Mouse (Mus musculus): Measurements from ENCODE around the gene Hist1h1d. TPM values are rescaled to one million over a fixed set of nuclear protein-coding genes. Genes with fewer than 3 reads are reported as not detected.

The Hist1h1d gene
- polyA plus RNA-seq, 1 experiment from 2014 or later: 0.87 TPM

DNA sequence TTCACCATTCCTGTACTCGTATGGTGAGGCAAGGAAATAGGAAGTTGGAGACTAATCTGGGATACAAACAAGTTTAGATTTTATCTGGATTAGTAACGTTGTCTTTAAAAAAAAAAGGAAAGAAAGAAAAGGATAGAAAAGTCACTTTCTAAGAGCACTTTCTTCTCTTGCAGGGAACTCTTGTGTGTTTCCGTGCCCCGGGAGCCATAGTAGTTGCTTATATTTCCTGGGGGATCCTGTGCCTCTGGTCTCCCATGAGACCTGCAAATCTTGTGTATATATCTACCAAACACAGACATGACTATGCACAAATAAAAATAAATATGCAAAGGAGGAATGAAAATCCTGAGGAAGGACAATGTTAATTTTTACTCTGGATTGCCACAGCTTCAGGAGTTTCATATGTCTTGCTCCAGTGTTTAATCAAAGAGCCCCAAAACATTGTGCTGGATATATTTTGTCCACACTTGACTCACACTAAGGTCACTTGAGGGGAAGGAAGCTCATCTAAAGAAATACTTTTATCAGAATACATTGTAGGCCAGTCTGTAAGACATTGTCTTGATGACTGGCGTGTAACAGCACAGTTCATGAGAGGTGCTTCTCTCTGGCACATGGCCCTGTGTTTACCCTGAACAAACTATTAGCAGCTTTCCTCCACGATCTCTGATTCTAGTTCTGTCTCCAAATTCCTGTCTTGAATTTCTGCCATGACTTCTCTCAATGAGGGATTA, 24.0 kb downstream of the Hist1h1d start:
- WGBS: 48% methylated on average over 6 of the region's 6 CpGs
- no peak for DNase-seq (ENCODE audit: low spot score)

DNA sequence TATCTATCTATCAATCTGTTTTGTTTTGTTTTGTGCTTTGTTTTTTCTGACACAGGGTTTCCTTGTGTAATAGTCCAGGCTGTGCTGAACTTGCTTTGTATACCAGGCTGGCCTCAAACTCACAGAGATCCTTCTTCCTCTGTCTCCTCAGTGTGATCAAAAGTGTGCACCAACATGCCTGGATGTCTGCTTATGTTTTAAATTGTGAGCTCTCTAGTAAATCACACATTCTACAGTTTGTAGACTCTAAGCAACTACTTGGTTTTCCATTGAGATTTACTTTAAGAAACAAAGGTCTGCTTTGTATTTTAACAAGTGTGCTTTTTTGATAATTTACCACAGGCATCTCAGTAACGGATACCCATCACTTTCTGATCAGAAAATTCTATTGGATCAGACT, 24.8 kb downstream of the Hist1h1d start:
- H3K27me3 ChIP-seq (ENCODE audit: control insufficient read depth, insufficient read depth, low read length): no peaks in the 10 kb centered on the region
- DNase-seq (ENCODE audit: low spot score) (no peak), ATAC-seq (replicated peaks; ENCODE audit: low FRiP score) (no peak)
- H3K4me3 ChIP-seq (ENCODE audit: low read depth, low read length): no peak overlapping the region
- no peaks in the 10 kb centered on the region for H3K9me3 ChIP-seq (ENCODE audit: control insufficient read depth, low read length)
- no peaks in the 10 kb centered on the region for H3K36me3 ChIP-seq (ENCODE audit: control insufficient read depth, insufficient read depth, low read length)
- H3K9ac ChIP-seq (ENCODE audit: low read length): no peak overlapping the region
- peak overlapping the region; percentile 50; the same call in 1 of the 2 replicates for H3K27ac ChIP-seq (ENCODE audit: low read depth, low read length)
- H3K4me2 ChIP-seq (ENCODE audit: low read depth, low read length, severe bottlenecking): no peak overlapping the region
- H3K4me1 ChIP-seq (replicated peaks; ENCODE audit: control insufficient read depth, insufficient read depth, low read length): peaks cover 3% of the 10 kb centered on the region; the same call in 1 of the 2 replicates
- 90% methylated on average over 1 of the region's 1 CpGs for WGBS

More for the DNA sequence above, 24.0 kb downstream of the Hist1h1d start:
- Histone ChIP-seq H3K4me2 (ENCODE audit: low read depth, low read length, severe bottlenecking) (peak overlapping the region; percentile 65), H3K9me3 (ENCODE audit: control insufficient read depth, low read length) (no peaks in the 10 kb centered on the region), H3K9ac (ENCODE audit: low read length) (peak overlapping the region; percentile 80), H3K36me3 (ENCODE audit: control insufficient read depth, insufficient read depth, low read length) (no peaks in the 10 kb centered on the region), H3K27ac (ENCODE audit: low read depth, low read length) (peak overlapping the region; percentile 95), H3K4me1 (replicated peaks; ENCODE audit: control insufficient read depth, insufficient read depth, low read length) (peaks cover 3% of the 10 kb centered on the region; the same call in 1 of the 2 replicates), H3K4me3 (ENCODE audit: low read depth, low read length) (peak overlapping the region; percentile 45), H3K27me3 (ENCODE audit: control insufficient read depth, insufficient read depth, low read length) (no peaks in the 10 kb centered on the region)
- no peak for ATAC-seq (replicated peaks; ENCODE audit: low FRiP score)

GRCm38 (mm10) chr13:23581408-23582218, 28.6 kb downstream of the Hist1h1d start, which contains the start of gene Hist1h4d:
Gene Hist1h4d, plus strand, starts transcription at chr13:23581598.
- no peaks in the 10 kb centered on the region for H3K27me3 ChIP-seq (ENCODE audit: control insufficient read depth, insufficient read depth, low read length)
- no peaks in the 10 kb centered on the region for H3K9me3 ChIP-seq (ENCODE audit: control insufficient read depth, low read length)
- H3K4me1 ChIP-seq (replicated peaks; ENCODE audit: control insufficient read depth, insufficient read depth, low read length): peaks cover 13% of the 10 kb centered on the region
- H3K36me3 ChIP-seq (ENCODE audit: control insufficient read depth, insufficient read depth, low read length): no peaks in the 10 kb centered on the region
- peak within 1 kb of the TSS; percentile 47 for H3K4me3 ChIP-seq (ENCODE audit: low read depth, low read length)
- WGBS: under 1% methylated on average over 43 of the region's 43 CpGs
- ATAC-seq (replicated peaks; ENCODE audit: low FRiP score) (peak; percentile 86), DNase-seq (ENCODE audit: low spot score) (peak; percentile 95)
- peak within 1 kb of the TSS; percentile 99 for H3K27ac ChIP-seq (ENCODE audit: low read depth, low read length)
- H3K4me2 ChIP-seq (ENCODE audit: low read depth, low read length, severe bottlenecking): peak within 1 kb of the TSS; percentile 78
- H3K9ac ChIP-seq (ENCODE audit: low read length): peak within 1 kb of the TSS; percentile 66

DNA sequence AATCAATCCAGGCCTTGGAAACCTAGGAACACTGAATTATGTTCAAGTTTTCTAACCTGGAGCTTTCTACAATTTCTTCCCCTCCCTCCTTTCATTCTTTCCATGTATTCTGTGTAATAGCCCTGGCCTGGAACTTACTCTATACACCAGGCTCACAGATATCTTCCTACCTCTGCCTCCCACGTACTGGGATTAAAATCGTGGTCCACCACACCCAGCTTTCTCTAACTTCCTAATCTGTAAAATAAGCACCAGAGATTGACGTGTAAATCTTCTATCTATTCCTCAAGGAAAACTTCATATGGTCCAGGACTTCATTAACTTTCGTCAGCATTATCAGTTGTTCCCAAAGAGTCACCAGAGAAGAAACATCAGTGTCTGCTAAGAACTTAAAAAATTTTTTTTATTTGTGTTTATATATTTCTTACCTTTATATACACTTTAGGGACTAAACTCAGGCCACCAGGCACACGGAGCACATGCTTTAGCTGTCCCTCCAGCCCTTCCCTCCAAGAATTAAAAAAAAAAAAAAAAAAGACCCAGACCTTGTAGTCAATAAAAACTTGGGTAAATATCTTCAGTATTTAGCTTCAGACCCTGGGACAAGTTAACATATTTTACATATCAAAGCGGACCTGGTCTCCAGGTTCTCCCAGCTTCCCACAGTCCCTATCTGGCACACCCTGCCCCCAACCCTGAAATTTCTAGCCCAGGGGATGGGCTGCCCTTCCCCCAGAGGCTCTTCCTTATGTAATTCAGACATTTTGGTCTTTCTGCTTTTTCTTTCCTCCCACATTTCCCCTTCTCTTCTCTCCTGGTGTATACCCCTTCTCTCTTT, 29.4 kb downstream of the Hist1h1d start:
- WGBS: 3% methylated on average over 6 of the region's 6 CpGs
- ATAC-seq (replicated peaks; ENCODE audit: low FRiP score) (no peak), DNase-seq (ENCODE audit: low spot score) (peak; percentile 67)
- Histone ChIP-seq H3K9ac (ENCODE audit: low read length) (peak overlapping the region; percentile 66), H3K27me3 (ENCODE audit: control insufficient read depth, insufficient read depth, low read length) (no peaks in the 10 kb centered on the region), H3K27ac (ENCODE audit: low read depth, low read length) (peak overlapping the region; percentile 99), H3K4me1 (replicated peaks; ENCODE audit: control insufficient read depth, insufficient read depth, low read length) (peaks cover 16% of the 10 kb centered on the region), H3K9me3 (ENCODE audit: control insufficient read depth, low read length) (no peaks in the 10 kb centered on the region), H3K4me2 (ENCODE audit: low read depth, low read length, severe bottlenecking) (peak overlapping the region; percentile 78), H3K4me3 (ENCODE audit: low read depth, low read length) (peak overlapping the region; percentile 47), H3K36me3 (ENCODE audit: control insufficient read depth, insufficient read depth, low read length) (no peaks in the 10 kb centered on the region)

GRCm38 (mm10) chr13:23583387-23584068, 30.5 kb downstream of the Hist1h1d start:
- no peak for ATAC-seq (replicated peaks; ENCODE audit: low FRiP score)
- Histone ChIP-seq H3K4me3 (ENCODE audit: low read depth, low read length) (no peak overlapping the region), H3K9me3 (ENCODE audit: control insufficient read depth, low read length) (no peaks in the 10 kb centered on the region), H3K9ac (ENCODE audit: low read length) (peak overlapping the region; percentile 66), H3K4me2 (ENCODE audit: low read depth, low read length, severe bottlenecking) (no peak overlapping the region), H3K27me3 (ENCODE audit: control insufficient read depth, insufficient read depth, low read length) (no peaks in the 10 kb centered on the region), H3K36me3 (ENCODE audit: control insufficient read depth, insufficient read depth, low read length) (no peaks in the 10 kb centered on the region), H3K27ac (ENCODE audit: low read depth, low read length) (peak overlapping the region; percentile 99), H3K4me1 (replicated peaks; ENCODE audit: control insufficient read depth, insufficient read depth, low read length) (peaks cover 16% of the 10 kb centered on the region)
- peak; percentile 56 for DNase-seq (ENCODE audit: low spot score)

GRCm38 (mm10) chr13:23584331-23584730, 31.3 kb downstream of the Hist1h1d start:
- Histone ChIP-seq H3K4me1 (replicated peaks; ENCODE audit: control insufficient read depth, insufficient read depth, low read length) (peaks cover 16% of the 10 kb centered on the region), H3K4me2 (ENCODE audit: low read depth, low read length, severe bottlenecking) (peak overlapping the region; percentile 84), H3K4me3 (ENCODE audit: low read depth, low read length) (peak overlapping the region; percentile 40; the same call in 1 of the 2 replicates), H3K9ac (ENCODE audit: low read length) (peak overlapping the region; percentile 87), H3K27ac (ENCODE audit: low read depth, low read length) (peak overlapping the region; percentile 99), H3K36me3 (ENCODE audit: control insufficient read depth, insufficient read depth, low read length) (no peaks in the 10 kb centered on the region), H3K9me3 (ENCODE audit: control insufficient read depth, low read length) (no peaks in the 10 kb centered on the region), H3K27me3 (ENCODE audit: control insufficient read depth, insufficient read depth, low read length) (no peaks in the 10 kb centered on the region)
- ATAC-seq (replicated peaks; ENCODE audit: low FRiP score) (no peak), DNase-seq (ENCODE audit: low spot score) (no peak)

- H3K9ac ChIP-seq (ENCODE audit: low read length): peak overlapping the region; percentile 87
- under 1% methylated on average over 21 of the region's 21 CpGs for WGBS
- H3K27ac ChIP-seq (ENCODE audit: low read depth, low read length): peak overlapping the region; percentile 99
- H3K27me3 ChIP-seq (ENCODE audit: control insufficient read depth, insufficient read depth, low read length): no peaks in the 10 kb centered on the region
- H3K36me3 ChIP-seq (ENCODE audit: control insufficient read depth, insufficient read depth, low read length): no peaks in the 10 kb centered on the region
- DNase-seq (ENCODE audit: low spot score): peak; percentile 85
- peaks cover 16% of the 10 kb centered on the region for H3K4me1 ChIP-seq (replicated peaks; ENCODE audit: control insufficient read depth, insufficient read depth, low read length)
- peak overlapping the region; percentile 84 for H3K4me2 ChIP-seq (ENCODE audit: low read depth, low read length, severe bottlenecking)
- peak overlapping the region; percentile 40 for H3K4me3 ChIP-seq (ENCODE audit: low read depth, low read length)
- no peaks in the 10 kb centered on the region for H3K9me3 ChIP-seq (ENCODE audit: control insufficient read depth, low read length)
- ATAC-seq (replicated peaks; ENCODE audit: low FRiP score): peak; percentile 15
These were observed 32.0 kb downstream of the Hist1h1d start for GRCm38 (mm10) chr13:23585029-23585441.
